Mouse (Mus musculus) forebrain, embryonic 12.5 days (tissue): ENCODE results near the gene Ptprg. TPM values are rescaled to one million over a fixed set of nuclear protein-coding genes. Genes with fewer than 3 reads are reported as not detected.

Source experiments
- ATAC-seq: fragments of 200-750 bp; cut with Nextera tagmentation; 2 replicates; pipeline ENCODE4 v1.8.0; 2017; ENCODE audit warnings: moderate TSS enrichment; ENCODE audit not compliant: low FRiP score
- H3K27ac ChIP-seq: fragments of 300-500 bp; sonication (generic); 2 replicates; pipeline ENCODE4 v1.5.1; 2016; ENCODE audit warnings: mild to moderate bottlenecking
- H3K27me3 ChIP-seq: fragments of 300-500 bp; sonication (generic); 2 replicates; pipeline ENCODE4 v1.6.1; 2016; ENCODE audit warnings: mild to moderate bottlenecking
- H3K36me3 ChIP-seq: fragments of 300-500 bp; sonication (generic); replicated peaks from 2 replicates; pipeline ENCODE4 v1.6.1; 2016; ENCODE audit warnings: mild to moderate bottlenecking
- H3K4me1 ChIP-seq: fragments of 300-500 bp; sonication (generic); 2 replicates; pipeline ENCODE4 v1.6.1; 2016
- H3K4me2 ChIP-seq: fragments of 300-500 bp; sonication (generic); 2 replicates; pipeline ENCODE4 v1.6.1; 2016; ENCODE audit warnings: mild to moderate bottlenecking, moderate library complexity
- H3K4me3 ChIP-seq: fragments of 300-500 bp; sonication (generic); replicated peaks from 2 replicates; pipeline ENCODE4 v1.5.1; 2016; ENCODE audit warnings: mild to moderate bottlenecking
- H3K9ac ChIP-seq: fragments of 300-500 bp; sonication (generic); 2 replicates; pipeline ENCODE4 v1.6.1; 2016; ENCODE audit warnings: mild to moderate bottlenecking
- H3K9me3 ChIP-seq: fragments of 300-500 bp; sonication (generic); 2 replicates; pipeline ENCODE4 v1.6.1; 2016
- WGBS: fragments of 180-500 bp; shearing (Covaris S2); methylation state at CpG from one replicate; pipeline ENCODE4 v1.1.7; 2016; 5-methylcytosine and 5-hydroxymethylcytosine counted together
- polyA plus RNA-seq: library from polyadenylated mRNA; unstranded; fragments of >200 nt; fragmentation: Nextera tagmentation; extraction: Ambion mirVana; gene quantifications from 2 replicates; pipeline ENCODE4 v1.2.1, GENCODE M21; 2016

The Ptprg gene
- polyA plus RNA-seq, 1 experiment from 2014 or later, result 44.9 TPM

- ATAC-seq, result no peak
- 59% methylated on average over 8 of the region's 8 CpGs for WGBS
- no peak overlapping the region for H3K27ac ChIP-seq
- no peaks in the 10 kb centered on the region for H3K36me3 ChIP-seq
- H3K4me2 ChIP-seq, result no peak overlapping the region
- no peaks in the 10 kb centered on the region for H3K9me3 ChIP-seq
- H3K4me3 ChIP-seq, result no peak overlapping the region
- no peaks in the 10 kb centered on the region for H3K27me3 ChIP-seq
- no peak overlapping the region for H3K9ac ChIP-seq
- H3K4me1 ChIP-seq, result peaks cover 5% of the 10 kb centered on the region; the same call in 1 of the 2 replicates
These were observed 55.0 kb downstream of the Ptprg start for GRCm38 (mm10) chr14:11608366-11608765.

- no peaks in the 10 kb centered on the region for H3K9me3 ChIP-seq
- no peak overlapping the region for H3K4me2 ChIP-seq
- 90% methylated on average over 7 of the region's 7 CpGs for WGBS
- no peak overlapping the region for H3K4me3 ChIP-seq
- H3K36me3 ChIP-seq, result no peaks in the 10 kb centered on the region
- H3K27ac ChIP-seq, result no peak overlapping the region
- ATAC-seq, result no peak
- peaks cover 5% of the 10 kb centered on the region; the same call in 1 of the 2 replicates for H3K4me1 ChIP-seq
- no peak overlapping the region for H3K9ac ChIP-seq
- H3K27me3 ChIP-seq, result no peaks in the 10 kb centered on the region
These were observed 56.7 kb downstream of the Ptprg start for GRCm38 (mm10) chr14:11609857-11610582.

GRCm38 (mm10) chr14:11612426-11612825 is 59.1 kb downstream of the Ptprg start:
- Histone ChIP-seq H3K9ac (no peak overlapping the region), H3K27me3 (no peaks in the 10 kb centered on the region), H3K4me1 (peaks cover 5% of the 10 kb centered on the region; the same call in 1 of the 2 replicates), H3K4me3 (no peak overlapping the region), H3K9me3 (no peaks in the 10 kb centered on the region), H3K27ac (no peak overlapping the region), H3K4me2 (no peak overlapping the region), H3K36me3 (no peaks in the 10 kb centered on the region)
- no peak for ATAC-seq
- 94% methylated on average over 5 of the region's 5 CpGs for WGBS

- no peak for ATAC-seq
- Histone ChIP-seq H3K9me3 (no peaks in the 10 kb centered on the region), H3K27ac (no peak overlapping the region), H3K4me2 (no peak overlapping the region), H3K27me3 (no peaks in the 10 kb centered on the region), H3K4me3 (no peak overlapping the region), H3K4me1 (peaks cover 5% of the 10 kb centered on the region; the same call in 1 of the 2 replicates), H3K36me3 (no peaks in the 10 kb centered on the region), H3K9ac (no peak overlapping the region)
- WGBS, result 86% methylated on average over 3 of the region's 3 CpGs
These were observed 59.8 kb downstream of the Ptprg start for GRCm38 (mm10) chr14:11613146-11613545.

- no peaks in the 10 kb centered on the region for H3K9me3 ChIP-seq
- H3K36me3 ChIP-seq, result no peaks in the 10 kb centered on the region
- no peak overlapping the region for H3K4me3 ChIP-seq
- ATAC-seq, result no peak
- WGBS, result 66% methylated on average over 3 of the region's 3 CpGs
- no peak overlapping the region for H3K27ac ChIP-seq
- H3K9ac ChIP-seq, result no peak overlapping the region
- H3K4me2 ChIP-seq, result no peak overlapping the region
- no peaks in the 10 kb centered on the region for H3K27me3 ChIP-seq
- H3K4me1 ChIP-seq, result peaks cover 7% of the 10 kb centered on the region
These were observed 62.4 kb downstream of the Ptprg start for GRCm38 (mm10) chr14:11615697-11616096.

GRCm38 (mm10) chr14:11617362-11617761 is 64.0 kb downstream of the Ptprg start:
- peaks cover 17% of the 10 kb centered on the region for H3K4me1 ChIP-seq
- no peak overlapping the region for H3K4me3 ChIP-seq
- no peaks in the 10 kb centered on the region for H3K36me3 ChIP-seq
- no peak overlapping the region for H3K9ac ChIP-seq
- ATAC-seq, result no peak
- WGBS, result 83% methylated on average over 6 of the region's 6 CpGs
- no peaks in the 10 kb centered on the region for H3K9me3 ChIP-seq
- H3K27ac ChIP-seq, result no peak overlapping the region
- no peak overlapping the region for H3K4me2 ChIP-seq
- H3K27me3 ChIP-seq, result no peaks in the 10 kb centered on the region

- no peaks in the 10 kb centered on the region for H3K36me3 ChIP-seq
- no peaks in the 10 kb centered on the region for H3K9me3 ChIP-seq
- no peak for ATAC-seq
- peaks cover 22% of the 10 kb centered on the region for H3K4me1 ChIP-seq
- H3K4me3 ChIP-seq, result no peak overlapping the region
- H3K27ac ChIP-seq, result no peak overlapping the region
- no peak overlapping the region for H3K4me2 ChIP-seq
- 83% methylated on average over 6 of the region's 6 CpGs for WGBS
- no peak overlapping the region for H3K9ac ChIP-seq
- no peaks in the 10 kb centered on the region for H3K27me3 ChIP-seq
These were observed 64.9 kb downstream of the Ptprg start for GRCm38 (mm10) chr14:11618140-11618705.

- Histone ChIP-seq H3K27ac (no peak overlapping the region), H3K4me2 (no peak overlapping the region), H3K27me3 (no peaks in the 10 kb centered on the region), H3K36me3 (no peaks in the 10 kb centered on the region), H3K4me1 (peaks cover 22% of the 10 kb centered on the region), H3K9me3 (no peaks in the 10 kb centered on the region), H3K9ac (no peak overlapping the region), H3K4me3 (no peak overlapping the region)
- WGBS, result 89% methylated on average over 7 of the region's 7 CpGs
- no peak for ATAC-seq
These were observed 66.3 kb downstream of the Ptprg start for GRCm38 (mm10) chr14:11619606-11620005.

GRCm38 (mm10) chr14:11620314-11620713 is 67.0 kb downstream of the Ptprg start:
- no peak overlapping the region for H3K27ac ChIP-seq
- peaks cover 22% of the 10 kb centered on the region for H3K4me1 ChIP-seq
- 73% methylated on average over 6 of the region's 6 CpGs for WGBS
- H3K36me3 ChIP-seq, result no peaks in the 10 kb centered on the region
- ATAC-seq, result no peak
- no peak overlapping the region for H3K4me2 ChIP-seq
- H3K4me3 ChIP-seq, result no peak overlapping the region
- no peak overlapping the region for H3K9ac ChIP-seq
- no peaks in the 10 kb centered on the region for H3K9me3 ChIP-seq
- no peaks in the 10 kb centered on the region for H3K27me3 ChIP-seq

GRCm38 (mm10) chr14:11620962-11621568 is 67.7 kb downstream of the Ptprg start:
- Histone ChIP-seq H3K9me3 (no peaks in the 10 kb centered on the region), H3K4me1 (peaks cover 22% of the 10 kb centered on the region), H3K27ac (no peak overlapping the region), H3K4me2 (no peak overlapping the region), H3K27me3 (no peaks in the 10 kb centered on the region), H3K36me3 (no peaks in the 10 kb centered on the region), H3K4me3 (no peak overlapping the region), H3K9ac (no peak overlapping the region)
- ATAC-seq, result no peak
- 25% methylated on average over 10 of the region's 10 CpGs for WGBS

GRCm38 (mm10) chr14:11623576-11623975 is 70.2 kb downstream of the Ptprg start:
- WGBS, result 81% methylated on average over 4 of the region's 4 CpGs
- no peak overlapping the region for H3K9ac ChIP-seq
- no peak for ATAC-seq

GRCm38 (mm10) chr14:11630736-11631135 is 77.4 kb downstream of the Ptprg start:
- no peak overlapping the region for H3K4me2 ChIP-seq
- H3K4me3 ChIP-seq, result no peak overlapping the region
- no peak overlapping the region for H3K9ac ChIP-seq
- no peaks in the 10 kb centered on the region for H3K4me1 ChIP-seq
- 56% methylated on average over 2 of the region's 2 CpGs for WGBS
- H3K27ac ChIP-seq, result no peak overlapping the region
- H3K9me3 ChIP-seq, result no peaks in the 10 kb centered on the region
- H3K36me3 ChIP-seq, result no peaks in the 10 kb centered on the region
- no peaks in the 10 kb centered on the region for H3K27me3 ChIP-seq
- ATAC-seq, result no peak

More at GRCm38 (mm10) chr14:11623576-11623975, 70.2 kb downstream of the Ptprg start:
- Histone ChIP-seq H3K4me3 (no peak overlapping the region), H3K9me3 (no peaks in the 10 kb centered on the region), H3K4me2 (no peak overlapping the region), H3K27me3 (no peaks in the 10 kb centered on the region), H3K4me1 (peaks cover 22% of the 10 kb centered on the region), H3K27ac (no peak overlapping the region), H3K36me3 (no peaks in the 10 kb centered on the region)
